Mouse (Mus musculus): ENCODE data around the gene Rhox3c. TPM values are rescaled to one million over a fixed set of nuclear protein-coding genes. Genes with fewer than 3 reads are reported as not detected.
"Not testable (repeated sequence)": the region's sequence is repeated elsewhere in the genome, so short reads cannot be mapped to it uniquely, and the experiment has no call there.

The Rhox3c gene
- total RNA-seq (2014; rRNA removed) (not detected in 2 replicates), polyA plus RNA-seq (2015; fragmentation: Nextera tagmentation; extraction: Ambion mirVana) (not detected in 2 replicates)

DNA sequence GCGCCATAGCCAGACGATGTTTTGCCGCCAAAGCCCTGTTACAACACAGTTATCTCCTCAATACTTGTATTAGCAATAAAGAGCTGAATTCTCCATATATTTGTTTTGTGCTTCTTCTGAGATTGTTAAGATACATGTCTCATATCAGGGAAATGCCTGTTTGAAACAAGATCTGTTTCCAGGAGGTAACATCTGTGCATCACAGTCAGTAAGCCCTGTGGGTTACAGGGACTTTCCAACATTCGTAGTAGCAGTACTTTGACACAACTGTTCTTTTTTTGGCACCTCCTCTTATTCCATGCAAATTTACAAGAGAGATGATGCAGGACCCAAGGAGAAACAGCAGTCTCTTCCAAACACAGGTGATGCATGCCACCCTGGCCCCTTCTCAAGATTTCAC is at the start of gene Rhox3c:
Gene Rhox3c, plus strand, starts transcription at position 301 of the 400 bp plus-strand sequence.
- ATAC-seq; H3K36me3 ChIP-seq (ENCODE audit: insufficient read depth, low read length); H3K9me3 ChIP-seq (ENCODE audit: low read length); H3K27ac ChIP-seq; H3K4me3 ChIP-seq (ENCODE audit: low read length); H3K9ac ChIP-seq (replicated peaks; ENCODE audit: low read length); DNase-seq (ENCODE audit: low spot score); H3K4me1 ChIP-seq (ENCODE audit: insufficient read depth, low read length); H3K4me2 ChIP-seq (ENCODE audit: low read depth, low read length); H3K27me3 ChIP-seq (ENCODE audit: insufficient read depth, low read length): not testable (repeated sequence)
- 88% methylated on average over 3 of the region's 4 CpGs for WGBS

DNA sequence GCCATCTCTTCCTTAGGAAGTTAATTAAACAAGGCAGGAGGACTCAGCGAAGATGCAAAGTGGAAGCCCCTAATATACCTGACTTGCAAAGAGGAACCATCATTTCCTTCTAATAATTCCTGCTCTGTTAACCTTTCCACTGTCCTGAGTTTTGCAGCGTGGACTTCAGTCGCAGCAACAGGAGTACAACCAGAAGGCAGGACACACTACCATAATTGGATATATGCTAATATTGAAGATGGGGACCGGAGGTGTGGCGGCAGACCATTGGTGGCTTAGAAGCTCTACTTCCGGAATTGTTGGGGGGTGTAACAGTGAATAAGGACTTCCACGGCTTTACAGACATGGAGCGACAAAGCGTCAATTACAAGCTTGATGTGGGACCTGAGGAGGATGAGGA is 46.6 kb upstream of the Rhox3c start, which contains the start of gene Rhox2b:
Gene Rhox2b, plus strand, starts transcription at position 301 of the 400 bp plus-strand sequence.
- H3K9ac ChIP-seq (replicated peaks; ENCODE audit: low read length); H3K4me3 ChIP-seq (ENCODE audit: low read length); ATAC-seq; H3K4me2 ChIP-seq (ENCODE audit: low read depth, low read length); H3K9me3 ChIP-seq (ENCODE audit: low read length); H3K36me3 ChIP-seq (ENCODE audit: insufficient read depth, low read length); H3K27me3 ChIP-seq (ENCODE audit: insufficient read depth, low read length); DNase-seq (ENCODE audit: low spot score); H3K27ac ChIP-seq; H3K4me1 ChIP-seq (ENCODE audit: insufficient read depth, low read length): not testable (repeated sequence)
- no CpG with 5 or more reads among the region's 9 CpGs for WGBS

DNA sequence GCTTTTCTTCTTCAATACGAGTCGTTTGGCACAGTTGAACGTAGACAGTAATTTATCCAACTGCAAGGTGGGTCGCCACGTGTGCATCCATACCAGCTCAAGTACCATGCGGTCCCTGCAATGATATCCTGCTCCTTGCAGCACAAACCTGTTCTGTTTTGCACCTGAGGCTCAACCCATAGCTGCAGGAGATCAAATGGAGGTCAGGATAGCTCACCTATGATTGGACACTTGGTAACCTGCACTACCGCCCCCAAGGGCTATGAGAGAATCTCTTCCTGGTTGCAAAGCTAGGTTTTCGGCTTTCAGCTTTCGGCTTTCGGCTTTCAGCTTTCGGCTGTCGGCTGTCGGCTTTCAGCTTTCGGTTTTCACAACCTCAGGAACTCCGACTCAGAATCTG is 26.2 kb upstream of the Rhox3c start, which contains the start of gene Rhox4b:
Gene Rhox4b, plus strand, starts transcription at position 301 of the 400 bp plus-strand sequence.
- 91% methylated on average over 14 of the region's 15 CpGs for WGBS
- not testable (repeated sequence) for H3K4me3 ChIP-seq (ENCODE audit: low read length); H3K9ac ChIP-seq (replicated peaks; ENCODE audit: low read length); H3K4me1 ChIP-seq (ENCODE audit: insufficient read depth, low read length); H3K36me3 ChIP-seq (ENCODE audit: insufficient read depth, low read length); ATAC-seq; H3K27me3 ChIP-seq (ENCODE audit: insufficient read depth, low read length); H3K27ac ChIP-seq; H3K9me3 ChIP-seq (ENCODE audit: low read length); DNase-seq (ENCODE audit: low spot score); H3K4me2 ChIP-seq (ENCODE audit: low read depth, low read length)

DNA sequence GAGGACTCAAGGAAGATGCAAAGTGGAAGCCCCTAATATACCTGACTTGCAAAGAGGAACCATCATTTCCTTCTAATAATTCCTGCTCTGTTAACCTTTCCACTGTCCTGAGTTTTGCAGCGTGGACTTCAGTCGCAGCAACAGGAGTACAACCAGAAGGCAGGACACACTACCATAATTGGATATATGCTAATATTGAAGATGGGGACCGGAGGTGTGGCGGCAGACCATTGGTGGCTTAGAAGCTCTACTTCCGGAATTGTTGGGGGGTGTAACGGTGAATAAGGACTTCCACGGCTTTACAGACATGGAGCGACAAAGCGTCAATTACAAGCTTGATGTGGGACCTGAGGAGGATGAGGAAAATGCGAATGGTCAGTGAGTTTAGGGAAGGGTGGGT is 5.0 kb upstream of the Rhox3c start, which contains the start of gene Rhox2c:
Gene Rhox2c, plus strand, starts transcription at position 301 of the 400 bp plus-strand sequence.
- not testable (repeated sequence) for DNase-seq (ENCODE audit: low spot score); H3K9ac ChIP-seq (replicated peaks; ENCODE audit: low read length); H3K36me3 ChIP-seq (ENCODE audit: insufficient read depth, low read length); H3K9me3 ChIP-seq (ENCODE audit: low read length); H3K27me3 ChIP-seq (ENCODE audit: insufficient read depth, low read length); H3K4me3 ChIP-seq (ENCODE audit: low read length); H3K4me1 ChIP-seq (ENCODE audit: insufficient read depth, low read length); ATAC-seq; H3K27ac ChIP-seq; H3K4me2 ChIP-seq (ENCODE audit: low read depth, low read length)
- 93% methylated on average over 7 of the region's 10 CpGs for WGBS

DNA sequence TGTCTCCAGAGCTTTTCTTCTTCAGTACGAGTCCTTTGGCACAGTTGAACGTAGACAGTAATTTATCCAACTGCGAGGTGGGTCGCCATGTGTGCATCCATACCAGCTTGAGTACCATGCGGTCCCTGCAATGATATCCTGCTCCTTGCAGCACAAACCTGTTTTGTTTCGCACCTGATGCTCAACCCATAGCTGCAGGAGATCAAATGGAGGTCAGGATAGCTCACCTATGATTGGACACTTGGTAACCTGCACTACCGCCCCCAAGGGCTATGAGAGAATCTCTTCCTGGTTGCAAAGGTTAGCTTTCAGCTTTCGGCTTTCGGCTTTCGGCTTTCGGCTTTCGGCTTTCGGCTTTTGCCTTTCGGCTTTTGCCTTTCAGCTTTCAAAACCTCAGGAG is 21.7 kb downstream of the Rhox3c start, which contains the start of gene Rhox4c:
Gene Rhox4c, plus strand, starts transcription at position 301 of the 400 bp plus-strand sequence.
- not testable (repeated sequence) for H3K36me3 ChIP-seq (ENCODE audit: insufficient read depth, low read length); ATAC-seq; DNase-seq (ENCODE audit: low spot score); H3K27me3 ChIP-seq (ENCODE audit: insufficient read depth, low read length); H3K4me1 ChIP-seq (ENCODE audit: insufficient read depth, low read length); H3K4me2 ChIP-seq (ENCODE audit: low read depth, low read length); H3K27ac ChIP-seq; H3K4me3 ChIP-seq (ENCODE audit: low read length); H3K9ac ChIP-seq (replicated peaks; ENCODE audit: low read length); H3K9me3 ChIP-seq (ENCODE audit: low read length)
- WGBS, result 92% methylated on average over 14 of the region's 14 CpGs

DNA sequence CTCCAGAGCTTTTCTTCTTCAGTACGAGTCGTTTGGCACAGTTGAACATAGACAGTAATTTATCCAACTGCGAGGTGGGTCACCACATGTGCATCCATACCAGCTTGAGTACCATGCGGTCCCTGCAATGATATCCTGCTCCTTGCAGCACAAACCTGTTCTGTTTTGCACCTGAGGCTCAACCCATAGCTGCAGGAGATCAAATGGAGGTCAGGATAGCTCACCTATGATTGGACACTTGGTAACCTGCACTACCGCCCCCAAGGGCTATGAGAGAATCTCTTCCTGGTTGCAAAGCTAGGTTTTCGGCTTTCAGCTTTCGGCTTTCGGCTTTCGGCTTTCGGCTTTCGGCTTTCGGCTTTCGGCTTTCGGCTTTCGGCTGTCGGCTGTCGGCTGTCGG is 55.7 kb downstream of the Rhox3c start, which contains the start of gene Rhox4d:
Gene Rhox4d, plus strand, starts transcription at position 301 of the 400 bp plus-strand sequence.
- H3K4me3 ChIP-seq (ENCODE audit: low read length); H3K27me3 ChIP-seq (ENCODE audit: insufficient read depth, low read length); H3K4me1 ChIP-seq (ENCODE audit: insufficient read depth, low read length); ATAC-seq; H3K36me3 ChIP-seq (ENCODE audit: insufficient read depth, low read length); H3K9me3 ChIP-seq (ENCODE audit: low read length); DNase-seq (ENCODE audit: low spot score); H3K9ac ChIP-seq (replicated peaks; ENCODE audit: low read length); H3K27ac ChIP-seq; H3K4me2 ChIP-seq (ENCODE audit: low read depth, low read length): not testable (repeated sequence)
- WGBS, result 92% methylated on average over 13 of the region's 18 CpGs

Other genes starting within 250 kb of the Rhox3c start
- not detected in 2 replicates for gene Gm9, start 247.5 kb upstream of the Rhox3c start, total RNA-seq (2014; rRNA removed)
- not detected in 2 replicates for gene Gm9, start 247.5 kb upstream of the Rhox3c start, polyA plus RNA-seq (2015; fragmentation: Nextera tagmentation; extraction: Ambion mirVana)
- not detected in 2 replicates for gene Rhox1, start 236.3 kb upstream of the Rhox3c start, total RNA-seq (2014; rRNA removed)
- not detected in 2 replicates for gene Rhox1, start 236.3 kb upstream of the Rhox3c start, polyA plus RNA-seq (2015; fragmentation: Nextera tagmentation; extraction: Ambion mirVana)
- not detected in 2 replicates for gene Rhox2a, start 213.6 kb upstream of the Rhox3c start, total RNA-seq (2014; rRNA removed)
- not detected in 2 replicates for gene Rhox2a, start 213.6 kb upstream of the Rhox3c start, polyA plus RNA-seq (2015; fragmentation: Nextera tagmentation; extraction: Ambion mirVana)
- not detected in 2 replicates for gene Rhox3a, start 208.7 kb upstream of the Rhox3c start, total RNA-seq (2014; rRNA removed)
- not detected in 2 replicates for gene Rhox3a, start 208.7 kb upstream of the Rhox3c start, polyA plus RNA-seq (2015; fragmentation: Nextera tagmentation; extraction: Ambion mirVana)
- not detected in 2 replicates for gene Rhox4a, start 193.2 kb upstream of the Rhox3c start, total RNA-seq (2014; rRNA removed)
- not detected in 2 replicates for gene Rhox4a, start 193.2 kb upstream of the Rhox3c start, polyA plus RNA-seq (2015; fragmentation: Nextera tagmentation; extraction: Ambion mirVana)
- not detected in 2 replicates for gene Rhox3a2, start 78.6 kb upstream of the Rhox3c start, total RNA-seq (2014; rRNA removed)
- not detected in 2 replicates for gene Rhox3a2, start 78.6 kb upstream of the Rhox3c start, polyA plus RNA-seq (2015; fragmentation: Nextera tagmentation; extraction: Ambion mirVana)
- gene Rhox4a2, start 67.7 kb upstream of the Rhox3c start, total RNA-seq (2014; rRNA removed), result not detected in 2 replicates
- not detected in 2 replicates for gene Rhox4a2, start 67.7 kb upstream of the Rhox3c start, polyA plus RNA-seq (2015; fragmentation: Nextera tagmentation; extraction: Ambion mirVana)
- 0.47 TPM in 1 of 2 replicates, not detected in the other for gene Rhox2b, start 46.5 kb upstream of the Rhox3c start, total RNA-seq (2014; rRNA removed)
- gene Rhox2b, start 46.5 kb upstream of the Rhox3c start, polyA plus RNA-seq (2015; fragmentation: Nextera tagmentation; extraction: Ambion mirVana), result not detected in 2 replicates
- not detected in 2 replicates for gene Rhox4b, start 26.1 kb upstream of the Rhox3c start, total RNA-seq (2014; rRNA removed)
- gene Rhox4b, start 26.1 kb upstream of the Rhox3c start, polyA plus RNA-seq (2015; fragmentation: Nextera tagmentation; extraction: Ambion mirVana), result not detected in 2 replicates
- gene Rhox2c, start 4.9 kb upstream of the Rhox3c start, total RNA-seq (2014; rRNA removed), result not detected in 2 replicates
- gene Rhox2c, start 4.9 kb upstream of the Rhox3c start, polyA plus RNA-seq (2015; fragmentation: Nextera tagmentation; extraction: Ambion mirVana), result not detected in 2 replicates
- not detected in 2 replicates for gene Rhox4c, start 21.8 kb downstream of the Rhox3c start, total RNA-seq (2014; rRNA removed)
- not detected in 2 replicates for gene Rhox4c, start 21.8 kb downstream of the Rhox3c start, polyA plus RNA-seq (2015; fragmentation: Nextera tagmentation; extraction: Ambion mirVana)
- gene Rhox2d, start 34.8 kb downstream of the Rhox3c start, total RNA-seq (2014; rRNA removed), result not detected in 2 replicates
- gene Rhox2d, start 34.8 kb downstream of the Rhox3c start, polyA plus RNA-seq (2015; fragmentation: Nextera tagmentation; extraction: Ambion mirVana), result not detected in 2 replicates
- not detected in 2 replicates for gene Rhox4d, start 55.8 kb downstream of the Rhox3c start, total RNA-seq (2014; rRNA removed)
- not detected in 2 replicates for gene Rhox4d, start 55.8 kb downstream of the Rhox3c start, polyA plus RNA-seq (2015; fragmentation: Nextera tagmentation; extraction: Ambion mirVana)
- 0.47 TPM in 1 of 2 replicates, not detected in the other for gene Rhox2e, start 71.9 kb downstream of the Rhox3c start, total RNA-seq (2014; rRNA removed)
- gene Rhox2e, start 71.9 kb downstream of the Rhox3c start, polyA plus RNA-seq (2015; fragmentation: Nextera tagmentation; extraction: Ambion mirVana), result not detected in 2 replicates
- gene Rhox3e, start 83.4 kb downstream of the Rhox3c start, total RNA-seq (2014; rRNA removed), result not detected in 2 replicates
- not detected in 2 replicates for gene Rhox3e, start 83.4 kb downstream of the Rhox3c start, polyA plus RNA-seq (2015; fragmentation: Nextera tagmentation; extraction: Ambion mirVana)
- gene Rhox4e, start 98.8 kb downstream of the Rhox3c start, total RNA-seq (2014; rRNA removed), result not detected in 2 replicates
- not detected in 2 replicates for gene Rhox4e, start 98.8 kb downstream of the Rhox3c start, polyA plus RNA-seq (2015; fragmentation: Nextera tagmentation; extraction: Ambion mirVana)
- not detected in 2 replicates for gene Rhox2f, start 112.8 kb downstream of the Rhox3c start, total RNA-seq (2014; rRNA removed)
- gene Rhox2f, start 112.8 kb downstream of the Rhox3c start, polyA plus RNA-seq (2015; fragmentation: Nextera tagmentation; extraction: Ambion mirVana), result not detected in 2 replicates
- not detected in 2 replicates for gene Rhox3f, start 122.4 kb downstream of the Rhox3c start, total RNA-seq (2014; rRNA removed)
- gene Rhox3f, start 122.4 kb downstream of the Rhox3c start, polyA plus RNA-seq (2015; fragmentation: Nextera tagmentation; extraction: Ambion mirVana), result not detected in 2 replicates
- gene Rhox4f, start 149.1 kb downstream of the Rhox3c start, total RNA-seq (2014; rRNA removed), result not detected in 2 replicates
- gene Rhox4f, start 149.1 kb downstream of the Rhox3c start, polyA plus RNA-seq (2015; fragmentation: Nextera tagmentation; extraction: Ambion mirVana), result not detected in 2 replicates
- not detected in 2 replicates for gene Rhox3g, start 170.0 kb downstream of the Rhox3c start, total RNA-seq (2014; rRNA removed)
- gene Rhox3g, start 170.0 kb downstream of the Rhox3c start, polyA plus RNA-seq (2015; fragmentation: Nextera tagmentation; extraction: Ambion mirVana), result not detected in 2 replicates
- gene Rhox2g, start 184.9 kb downstream of the Rhox3c start, total RNA-seq (2014; rRNA removed), result not detected in 2 replicates
- gene Rhox2g, start 184.9 kb downstream of the Rhox3c start, polyA plus RNA-seq (2015; fragmentation: Nextera tagmentation; extraction: Ambion mirVana), result not detected in 2 replicates
- not detected in 2 replicates for gene Rhox4g, start 192.7 kb downstream of the Rhox3c start, total RNA-seq (2014; rRNA removed)
- gene Rhox4g, start 192.7 kb downstream of the Rhox3c start, polyA plus RNA-seq (2015; fragmentation: Nextera tagmentation; extraction: Ambion mirVana), result not detected in 2 replicates
- gene Rhox3h, start 210.2 kb downstream of the Rhox3c start, total RNA-seq (2014; rRNA removed), result not detected in 2 replicates
- not detected in 2 replicates for gene Rhox3h, start 210.2 kb downstream of the Rhox3c start, polyA plus RNA-seq (2015; fragmentation: Nextera tagmentation; extraction: Ambion mirVana)
- not detected in 2 replicates for gene Rhox2h, start 214.7 kb downstream of the Rhox3c start, total RNA-seq (2014; rRNA removed)
- gene Rhox2h, start 214.7 kb downstream of the Rhox3c start, polyA plus RNA-seq (2015; fragmentation: Nextera tagmentation; extraction: Ambion mirVana), result not detected in 2 replicates

All from hindbrain, postnatal 0 days (tissue).